Mouse (Mus musculus) bone marrow, adult 2 months (tissue): ENCODE measurements around the gene Btn2a2.

Experiments
- CTCF ChIP-seq: fragments of 200-500 bp; IDR thresholded peaks from 2 replicates; pipeline ENCODE4 v1.5.1; 2011; ENCODE audit warnings: low read length, control low read depth; ENCODE audit not compliant: control insufficient read depth, insufficient read depth
- POLR2A ChIP-seq: fragments of 200-500 bp; IDR thresholded peaks from 2 replicates; pipeline ENCODE4 v1.6.1; 2011; ENCODE audit warnings: low read depth, mild to moderate bottlenecking, control low read depth, low read length, borderline replicate concordance; ENCODE audit not compliant: control insufficient read depth

- TF ChIP-seq POLR2A: no peak
- no peak for TF ChIP-seq CTCF
These were observed 37.7 kb upstream of the Btn2a2 start for GRCm38 (mm10) chr13:23526312-23526711.
